Mouse (Mus musculus) midbrain, embryonic 10.5 days (tissue): Measurements from ENCODE around the gene Ddx55. TPM values are rescaled to one million over a fixed set of nuclear protein-coding genes. Genes with fewer than 3 reads are reported as not detected.
"Not testable (repeated sequence)": the region's sequence is repeated elsewhere in the genome, so short reads cannot be mapped to it uniquely, and the experiment has no call there.

Experiments used
- DNase-seq: peaks from one replicate; pipeline ENCODE4 v3.0.0-alpha.2; 2017; ENCODE audit warnings: low spot score
- H3K27ac ChIP-seq: fragments of 300-500 bp; sonication (generic); replicated peaks from 2 replicates; pipeline ENCODE4 v1.5.1; 2016; ENCODE audit warnings: mild to moderate bottlenecking
- H3K27me3 ChIP-seq: fragments of 300-500 bp; sonication (generic); 2 replicates; pipeline ENCODE4 v1.6.1; 2016; ENCODE audit warnings: low read depth, mild to moderate bottlenecking; ENCODE audit not compliant: poor library complexity, severe bottlenecking
- H3K36me3 ChIP-seq: fragments of 300-500 bp; sonication (generic); 2 replicates; pipeline ENCODE4 v1.6.1; 2016; ENCODE audit warnings: mild to moderate bottlenecking, moderate library complexity
- H3K4me1 ChIP-seq: fragments of 300-500 bp; sonication (generic); 2 replicates; pipeline ENCODE4 v1.6.1; 2016
- H3K4me3 ChIP-seq: fragments of 300-500 bp; sonication (generic); 2 replicates; pipeline ENCODE4 v1.5.1; 2016; ENCODE audit warnings: mild to moderate bottlenecking, moderate library complexity
- H3K9me3 ChIP-seq: fragments of 300-500 bp; sonication (generic); replicated peaks from 2 replicates; pipeline ENCODE4 v1.6.1; 2016; ENCODE audit warnings: mild to moderate bottlenecking
- WGBS: fragments of 180-500 bp; shearing (Covaris S2); methylation state at CpG from one replicate; pipeline ENCODE4 v1.1.7; 2016; 5-methylcytosine and 5-hydroxymethylcytosine counted together
- polyA plus RNA-seq: library from polyadenylated mRNA; unstranded; fragments of >200 nt; fragmentation: Nextera tagmentation; extraction: Ambion mirVana; gene quantifications from 2 replicates; pipeline ENCODE4 v1.2.1, GENCODE M21; 2016

The Ddx55 gene
- polyA plus RNA-seq, 1 experiment from 2014 or later: 19.1 TPM

GRCm38 (mm10) chr5:124540905-124541601, 11.6 kb upstream of the Ddx55 start:
- under 1% methylated on average over 75 of the region's 89 CpGs for WGBS
- Histone ChIP-seq H3K36me3 (peaks cover 39% of the 10 kb centered on the region), H3K4me1 (peaks cover 20% of the 10 kb centered on the region), H3K4me3 (peak overlapping the region; percentile 98), H3K9me3 (no peaks in the 10 kb centered on the region), H3K27me3 (no peaks in the 10 kb centered on the region), H3K27ac (peak overlapping the region; percentile 90)
- peak; percentile 62 for DNase-seq

- Histone ChIP-seq H3K27ac (peak overlapping the region; percentile 90), H3K36me3 (peaks cover 44% of the 10 kb centered on the region), H3K9me3 (no peaks in the 10 kb centered on the region), H3K4me3 (peak overlapping the region; percentile 98), H3K27me3 (no peaks in the 10 kb centered on the region), H3K4me1 (peaks cover 18% of the 10 kb centered on the region)
- 15% methylated on average over 8 of the region's 8 CpGs for WGBS
- DNase-seq: no peak
Measured at GRCm38 (mm10) chr5:124541602-124541973, 11.1 kb upstream of the Ddx55 start.

- not testable (repeated sequence) for H3K4me3 ChIP-seq, H3K27ac ChIP-seq, H3K27me3 ChIP-seq, H3K9me3 ChIP-seq, DNase-seq
- 86% methylated on average over 4 of the region's 4 CpGs for WGBS
- Histone ChIP-seq H3K4me1 (peaks cover 17% of the 10 kb centered on the region), H3K36me3 (peaks cover 54% of the 10 kb centered on the region)
Measured at GRCm38 (mm10) chr5:124550737-124551136, 1.9 kb upstream of the Ddx55 start.

GRCm38 (mm10) chr5:124551349-124552093, 1.1 kb upstream of the Ddx55 start:
- Histone ChIP-seq H3K4me3 (peak overlapping the region; percentile 74), H3K4me1 (peaks cover 17% of the 10 kb centered on the region), H3K36me3 (peaks cover 54% of the 10 kb centered on the region), H3K27ac (peak overlapping the region; percentile 83)
- H3K27me3 ChIP-seq, DNase-seq, H3K9me3 ChIP-seq: not testable (repeated sequence)
- WGBS: 30% methylated on average over 5 of the region's 5 CpGs

GRCm38 (mm10) chr5:124552094-124552472, 581 bp upstream of the Ddx55 start:
- 13% methylated on average over 9 of the region's 9 CpGs for WGBS
- Histone ChIP-seq H3K4me1 (peaks cover 17% of the 10 kb centered on the region), H3K36me3 (peaks cover 54% of the 10 kb centered on the region), H3K27me3 (no peaks in the 10 kb centered on the region), H3K9me3 (no peaks in the 10 kb centered on the region), H3K27ac (peak overlapping the region; percentile 83), H3K4me3 (peak overlapping the region; percentile 74)
- no peak for DNase-seq

- H3K36me3 ChIP-seq: peaks cover 54% of the 10 kb centered on the region
- no peak for DNase-seq
- no peaks in the 10 kb centered on the region for H3K27me3 ChIP-seq
- H3K27ac ChIP-seq: no peak overlapping the region
- WGBS: 81% methylated on average over 6 of the region's 6 CpGs
- H3K4me1 ChIP-seq: peaks cover 17% of the 10 kb centered on the region
- H3K4me3 ChIP-seq: peak overlapping the region; percentile 74
- H3K9me3 ChIP-seq: no peaks in the 10 kb centered on the region
Measured at GRCm38 (mm10) chr5:124553607-124554006, 943 bp downstream of the Ddx55 start.

GRCm38 (mm10) chr5:124555145-124555544, 2.5 kb downstream of the Ddx55 start:
- DNase-seq: no peak
- peaks cover 64% of the 10 kb centered on the region for H3K36me3 ChIP-seq
- 88% methylated on average over 1 of the region's 1 CpGs for WGBS

GRCm38 (mm10) chr5:124571068-124571467, 18.4 kb downstream of the Ddx55 start:
- H3K4me3 ChIP-seq: no peak overlapping the region
- H3K27ac ChIP-seq: no peak overlapping the region
- no peaks in the 10 kb centered on the region for H3K4me1 ChIP-seq
- WGBS: 87% methylated on average over 12 of the region's 12 CpGs
- no peaks in the 10 kb centered on the region for H3K9me3 ChIP-seq
- no peak for DNase-seq
- no peaks in the 10 kb centered on the region for H3K27me3 ChIP-seq
- peaks cover 100% of the 10 kb centered on the region for H3K36me3 ChIP-seq

More at GRCm38 (mm10) chr5:124555145-124555544, 2.5 kb downstream of the Ddx55 start:
- H3K9me3 ChIP-seq: no peaks in the 10 kb centered on the region
- peaks cover 17% of the 10 kb centered on the region for H3K4me1 ChIP-seq
- H3K27ac ChIP-seq: no peak overlapping the region
- H3K4me3 ChIP-seq: no peak overlapping the region
- H3K27me3 ChIP-seq: no peaks in the 10 kb centered on the region

GRCm38 (mm10) chr5:124575467-124575866, 22.8 kb downstream of the Ddx55 start:
- Histone ChIP-seq H3K27ac (no peak overlapping the region), H3K36me3 (peaks cover 72% of the 10 kb centered on the region)
- 94% methylated on average over 7 of the region's 7 CpGs for WGBS

GRCm38 (mm10) chr5:124578633-124579317, 26.1 kb downstream of the Ddx55 start, which contains the start of the genes Eif2b1 and Gtf2h3:
Gene Eif2b1, minus strand, starts transcription at chr5:124579131.
Gene Gtf2h3, plus strand, starts transcription at chr5:124579140.
- Histone ChIP-seq H3K36me3 (peaks cover 55% of the 10 kb centered on the region), H3K9me3 (no peaks in the 10 kb centered on the region), H3K4me1 (peaks cover 24% of the 10 kb centered on the region), H3K27me3 (no peaks in the 10 kb centered on the region), H3K27ac (peak within 1 kb of the TSS; percentile 71), H3K4me3 (peak within 1 kb of the TSS; percentile 85)
- DNase-seq: peak; percentile 94
- 1% methylated on average over 51 of the region's 51 CpGs for WGBS

More at GRCm38 (mm10) chr5:124575467-124575866, 22.8 kb downstream of the Ddx55 start:
- Histone ChIP-seq H3K9me3 (no peaks in the 10 kb centered on the region), H3K4me1 (peaks cover 22% of the 10 kb centered on the region), H3K4me3 (no peak overlapping the region), H3K27me3 (no peaks in the 10 kb centered on the region)
- DNase-seq: no peak

- H3K36me3 ChIP-seq: peaks cover 56% of the 10 kb centered on the region
- no peaks in the 10 kb centered on the region for H3K27me3 ChIP-seq
- 92% methylated on average over 5 of the region's 5 CpGs for WGBS
- no peaks in the 10 kb centered on the region for H3K9me3 ChIP-seq
- H3K4me1 ChIP-seq: peaks cover 24% of the 10 kb centered on the region
- no peak overlapping the region for H3K4me3 ChIP-seq
- no peak for DNase-seq
- H3K27ac ChIP-seq: no peak overlapping the region
Measured at GRCm38 (mm10) chr5:124582515-124582914, 29.9 kb downstream of the Ddx55 start.

GRCm38 (mm10) chr5:124592768-124593167, 40.1 kb downstream of the Ddx55 start:
- Histone ChIP-seq H3K27ac (no peak overlapping the region), H3K4me1 (no peaks in the 10 kb centered on the region), H3K4me3 (no peak overlapping the region), H3K9me3 (no peaks in the 10 kb centered on the region), H3K36me3 (peaks cover 91% of the 10 kb centered on the region), H3K27me3 (no peaks in the 10 kb centered on the region)
- WGBS: 95% methylated on average over 3 of the region's 3 CpGs
- no peak for DNase-seq
